14 mouse cellular contexts compared by ENCODE assay signal in the genomic region with DNA sequence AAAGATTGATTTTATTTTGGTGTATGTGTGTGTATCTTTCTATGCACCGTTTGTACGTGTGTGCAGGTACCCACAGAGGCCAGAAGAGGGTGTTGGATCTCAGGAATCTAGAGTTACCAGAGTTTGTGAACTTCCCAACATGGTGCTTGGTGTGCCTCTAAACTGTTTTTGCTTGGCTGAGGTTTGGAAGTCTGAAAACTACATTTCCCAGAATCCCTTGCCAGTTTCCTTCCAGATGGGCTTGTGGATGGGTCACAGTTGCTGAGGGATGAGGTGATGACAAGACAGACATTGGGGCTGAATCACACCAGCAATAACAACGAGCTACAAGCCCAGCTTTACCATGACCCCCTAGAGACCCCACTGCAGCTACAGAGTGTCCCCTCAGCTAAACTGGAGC.
"Had no signal": no experiment of that assay in that cellular context is flagged by ENCODE, and none has a peak within 500 bp of the region (broad histone marks: within the 10 kb centered on the region; RNA-seq: fewer than 3 reads in every experiment).

No protein-coding gene starts in this region.

- H3K9ac ChIP-seq: limb, embryonic 13.5 days; liver, embryonic 14.5 days; neural tube, embryonic 13.5 days had no signal

- ATAC-seq: midbrain, embryonic 16.5 days had no signal

- H3K4me3 ChIP-seq: limb, embryonic 13.5 days; megakaryocyte, embryonic 14.5 days; neural tube, embryonic 13.5 days had no signal

- H3K9me3 ChIP-seq: limb, embryonic 13.5 days; neural tube, embryonic 13.5 days had no signal

- H3K27ac ChIP-seq: limb, embryonic 13.5 days; liver, embryonic 14.5 days; neural tube, embryonic 13.5 days had no signal

- DNase-seq: kidney, adult 8-10 months; kidney, postnatal 25 days; left cerebral cortex, postnatal 4 days; lung, adult 18-20 months; lung, postnatal 4 days; right cerebral cortex, adult 18-20 months; right cerebral cortex, postnatal 25 days; thymus, postnatal 36 days had no signal

- H3K4me2 ChIP-seq: limb, embryonic 13.5 days; midbrain, embryonic 11.5 days; neural tube, embryonic 13.5 days had no signal

- H3K36me3 ChIP-seq: limb, embryonic 13.5 days; neural tube, embryonic 13.5 days had no signal

- H3K4me1 ChIP-seq: megakaryocyte, embryonic 14.5 days; neural tube, embryonic 13.5 days had no signal
